Mouse (Mus musculus): Measurements from ENCODE around the gene Olfr1411. TPM values are rescaled to one million over a fixed set of nuclear protein-coding genes. Genes with fewer than 3 reads are reported as not detected.

Olfr1411 gene
- not detected in 2 replicates for polyA plus RNA-seq (2012; rRNA removed; ENCODE audit: low replicate concordance)

GRCm38 (mm10) chr1:92594111-92594510 lies at the start of gene Olfr1411:
TSS of gene Olfr1411 (plus strand) at chr1:92594411.

GRCm38 (mm10) chr1:92571022-92571421 lies 23.2 kb upstream of the Olfr1411 start, which contains the start of gene Olfr1413:
TSS of gene Olfr1413 (plus strand) at chr1:92571322.

GRCm38 (mm10) chr1:92585479-92585878 lies 8.7 kb upstream of the Olfr1411 start, which contains the start of gene Olfr1412:
TSS of gene Olfr1412 (plus strand) at chr1:92585779.

GRCm38 (mm10) chr1:92605482-92605881 lies 11.3 kb downstream of the Olfr1411 start, which contains the start of gene Olfr1410:
TSS of gene Olfr1410 (plus strand) at chr1:92605782.

GRCm38 (mm10) chr1:92617488-92617887 lies 23.3 kb downstream of the Olfr1411 start, which contains the start of gene Olfr12:
TSS of gene Olfr12 (plus strand) at chr1:92617788.

GRCm38 (mm10) chr1:92641514-92642272 lies 47.5 kb downstream of the Olfr1411 start, which contains the start of gene Cops9:
TSS of gene Cops9 (minus strand) at chr1:92641985.

Other genes starting within 250 kb of the Olfr1411 start
- gene Ndufa10, start 120.6 kb upstream of the Olfr1411 start, polyA plus RNA-seq (2012; rRNA removed; ENCODE audit: low replicate concordance): 79.4 and 85.8 TPM in 2 replicates
- gene Olfr1416, start 109.3 kb upstream of the Olfr1411 start, polyA plus RNA-seq (2012; rRNA removed; ENCODE audit: low replicate concordance): not detected in 2 replicates
- gene Olfr1415, start 98.3 kb upstream of the Olfr1411 start, polyA plus RNA-seq (2012; rRNA removed; ENCODE audit: low replicate concordance): not detected in 2 replicates
- gene Olfr1414, start 75.8 kb upstream of the Olfr1411 start, polyA plus RNA-seq (2012; rRNA removed; ENCODE audit: low replicate concordance): not detected in 2 replicates
- not detected in 2 replicates for gene Olfr1413, start 23.1 kb upstream of the Olfr1411 start, polyA plus RNA-seq (2012; rRNA removed; ENCODE audit: low replicate concordance)
- not detected in 2 replicates for gene Olfr1412, start 8.6 kb upstream of the Olfr1411 start, polyA plus RNA-seq (2012; rRNA removed; ENCODE audit: low replicate concordance)
- not detected in 2 replicates for gene Olfr1410, start 11.4 kb downstream of the Olfr1411 start, polyA plus RNA-seq (2012; rRNA removed; ENCODE audit: low replicate concordance)
- not detected in 2 replicates for gene Olfr12, start 23.4 kb downstream of the Olfr1411 start, polyA plus RNA-seq (2012; rRNA removed; ENCODE audit: low replicate concordance)
- 43.6 and 66.3 TPM in 2 replicates for gene Cops9, start 47.6 kb downstream of the Olfr1411 start, polyA plus RNA-seq (2012; rRNA removed; ENCODE audit: low replicate concordance)
- 0.13 and 0.23 TPM in 2 replicates for gene Otos, start 54.4 kb downstream of the Olfr1411 start, polyA plus RNA-seq (2012; rRNA removed; ENCODE audit: low replicate concordance)
- gene Gpc1, start 237.2 kb downstream of the Olfr1411 start, polyA plus RNA-seq (2012; rRNA removed; ENCODE audit: low replicate concordance): 6.4 and 7.5 TPM in 2 replicates

Data from duodenum, adult 2 months (tissue).